In genomic region chr8:85376516-85376915, GRCm38 (mm10) we compare ENCODE assay signal across 24 mouse cellular contexts. TPM values are rescaled to one million over a fixed set of nuclear protein-coding genes. Genes with fewer than 3 reads are reported as not detected.
DNase-seq lines count a peak whose midpoint lies in the region; ATAC-seq and TF ChIP-seq lines count a peak whose summit lies in the region.
"Had no signal": no experiment of that assay in that cellular context is flagged by ENCODE, and none has a peak within 500 bp of the region (broad histone marks: within the 10 kb centered on the region; RNA-seq: fewer than 3 reads in every experiment).

No protein-coding gene starts in this region.

- DNase-seq in heart, postnatal 0 days (ENCODE audit: low spot score) = no peak
- no peak for DNase-seq in heart, adult 8-10 months (ENCODE audit: low spot score)
- no peak for DNase-seq in liver, embryonic 11.5 days (ENCODE audit: low spot score)
- no peak for DNase-seq in liver, postnatal 0 days
- no peak for DNase-seq in liver, embryonic 13.5 days
- no peak for DNase-seq in layer of hippocampus, adult 11-12 months (ENCODE audit: low spot score)
- DNase-seq in left cerebral cortex, postnatal 25 days (ENCODE audit: low spot score in 2 of 2) = no peak
- DNase-seq: adrenal gland, postnatal 14 days; cerebellum, adult 2 months; cerebellum, postnatal 25 days; gastrocnemius, postnatal 36 days; layer of hippocampus, adult 9-11 months; left cerebral cortex, postnatal 4 days; retina, postnatal 1 day; right cerebral cortex, postnatal 25 days; spleen, adult 18-20 months had no signal

- TF ChIP-seq CTCF in heart, postnatal 0 days (IDR thresholded peaks at IDR 0.05; ENCODE audit: low read depth) = no peak
- TF ChIP-seq CTCF in liver, postnatal 0 days (IDR thresholded peaks at IDR 0.05; ENCODE audit: low read depth) = no peak

- peaks cover 57% of the 10 kb centered on the region for H3K4me1 ChIP-seq in heart, postnatal 0 days (ENCODE audit: control insufficient read depth, insufficient read depth)
- peaks cover 58% of the 10 kb centered on the region for H3K4me1 ChIP-seq in liver, embryonic 11.5 days (replicated peaks; ENCODE audit: control insufficient read depth, insufficient read depth, low read length)
- H3K4me1 ChIP-seq in liver, postnatal 0 days (ENCODE audit: insufficient read depth) = peaks cover 32% of the 10 kb centered on the region
- peaks cover 92% of the 10 kb centered on the region for H3K4me1 ChIP-seq in liver, embryonic 13.5 days (replicated peaks)
- H3K4me1 ChIP-seq: forebrain, embryonic 13.5 days; hindbrain, embryonic 12.5 days; midbrain, embryonic 15.5 days; neural tube, embryonic 13.5 days had no signal

- no peak for TF ChIP-seq EP300 in heart, postnatal 0 days (IDR thresholded peaks at IDR 0.05; ENCODE audit: low read depth)
- TF ChIP-seq EP300 in liver, postnatal 0 days (IDR thresholded peaks at IDR 0.05; ENCODE audit: low read depth) = no peak

- H3K4me2 ChIP-seq in heart, postnatal 0 days (ENCODE audit: low read depth, low read length) = no peak overlapping the region
- H3K4me2 ChIP-seq in liver, embryonic 11.5 days = no peak overlapping the region
- H3K4me2 ChIP-seq in liver, postnatal 0 days (ENCODE audit: low read depth, low read length) = no peak overlapping the region
- H3K4me2 ChIP-seq in liver, embryonic 13.5 days = peak overlapping the region; percentile 41; the same call in 1 of the 2 replicates
- H3K4me2 ChIP-seq: embryonic facial prominence, embryonic 12.5 days; forebrain, embryonic 13.5 days; hindbrain, embryonic 12.5 days; limb, embryonic 15.5 days; midbrain, embryonic 15.5 days; neural tube, embryonic 13.5 days had no signal

- H3K4me3 ChIP-seq in heart, postnatal 0 days (ENCODE audit: low read depth, low read length) = no peak overlapping the region
- no peak overlapping the region for H3K4me3 ChIP-seq in liver, embryonic 11.5 days (ENCODE audit: low read depth, low read length)
- H3K4me3 ChIP-seq in liver, postnatal 0 days (ENCODE audit: low read depth, low read length) = no peak overlapping the region
- H3K4me3 ChIP-seq in liver, embryonic 13.5 days (replicated peaks) = no peak overlapping the region
- H3K4me3 ChIP-seq: embryonic facial prominence, embryonic 12.5 days; forebrain, embryonic 13.5 days; hindbrain, embryonic 12.5 days; limb, embryonic 15.5 days; midbrain, embryonic 15.5 days; neural tube, embryonic 13.5 days had no signal

- H3K36me3 ChIP-seq in heart, postnatal 0 days (replicated peaks; ENCODE audit: control insufficient read depth, insufficient read depth, low read length) = no peaks in the 10 kb centered on the region
- H3K36me3 ChIP-seq in liver, embryonic 11.5 days (ENCODE audit: control insufficient read depth, insufficient read depth, low read length) = no peaks in the 10 kb centered on the region
- no peaks in the 10 kb centered on the region for H3K36me3 ChIP-seq in liver, postnatal 0 days (replicated peaks; ENCODE audit: insufficient read depth, low read length)
- H3K36me3 ChIP-seq in liver, embryonic 13.5 days = peaks cover 25% of the 10 kb centered on the region; the same call in 1 of the 2 replicates
- H3K36me3 ChIP-seq: embryonic facial prominence, embryonic 12.5 days; hindbrain, embryonic 12.5 days; limb, embryonic 15.5 days; midbrain, embryonic 15.5 days; neural tube, embryonic 13.5 days had no signal

- H3K9ac ChIP-seq in heart, postnatal 0 days (replicated peaks; ENCODE audit: low read depth, low read length) = no peak overlapping the region
- peak overlapping the region; percentile 18; the same call in 1 of the 2 replicates for H3K9ac ChIP-seq in liver, embryonic 11.5 days (ENCODE audit: low read depth, low read length)
- H3K9ac ChIP-seq in liver, postnatal 0 days (replicated peaks) = no peak overlapping the region
- H3K9ac ChIP-seq in liver, embryonic 13.5 days = peak overlapping the region; percentile 52; the same call in 1 of the 2 replicates
- H3K9ac ChIP-seq: embryonic facial prominence, embryonic 12.5 days; forebrain, embryonic 13.5 days; hindbrain, embryonic 12.5 days; limb, embryonic 15.5 days; midbrain, embryonic 15.5 days; neural tube, embryonic 13.5 days had no signal

- H3K9me3 ChIP-seq in heart, postnatal 0 days (replicated peaks; ENCODE audit: control insufficient read depth, low read length) = no peaks in the 10 kb centered on the region
- H3K9me3 ChIP-seq in liver, embryonic 11.5 days (ENCODE audit: control insufficient read depth, low read length) = no peaks in the 10 kb centered on the region
- H3K9me3 ChIP-seq in liver, postnatal 0 days (ENCODE audit: low read length) = no peaks in the 10 kb centered on the region
- no peaks in the 10 kb centered on the region for H3K9me3 ChIP-seq in liver, embryonic 13.5 days (replicated peaks)
- H3K9me3 ChIP-seq: embryonic facial prominence, embryonic 12.5 days; forebrain, embryonic 13.5 days; hindbrain, embryonic 12.5 days; limb, embryonic 15.5 days; midbrain, embryonic 15.5 days; neural tube, embryonic 13.5 days had no signal

- H3K27me3 ChIP-seq in heart, postnatal 0 days (ENCODE audit: control insufficient read depth, insufficient read depth, low read length) = no peaks in the 10 kb centered on the region
- H3K27me3 ChIP-seq in liver, embryonic 11.5 days (replicated peaks; ENCODE audit: control insufficient read depth, insufficient read depth, low read length) = no peaks in the 10 kb centered on the region
- no peaks in the 10 kb centered on the region for H3K27me3 ChIP-seq in liver, postnatal 0 days (ENCODE audit: insufficient read depth, low read length)
- H3K27me3 ChIP-seq in liver, embryonic 13.5 days = no peaks in the 10 kb centered on the region
- H3K27me3 ChIP-seq: embryonic facial prominence, embryonic 12.5 days; forebrain, embryonic 13.5 days; hindbrain, embryonic 12.5 days; limb, embryonic 15.5 days; midbrain, embryonic 15.5 days; neural tube, embryonic 13.5 days had no signal

- WGBS in heart, postnatal 0 days = 29% methylated on average over 3 of the region's 3 CpGs
- WGBS in liver, embryonic 11.5 days = 67% methylated on average over 3 of the region's 3 CpGs
- 64% methylated on average over 3 of the region's 3 CpGs for WGBS in liver, postnatal 0 days (ENCODE audit: insufficient replicate concordance)
- 54% methylated on average over 3 of the region's 3 CpGs for WGBS in liver, embryonic 13.5 days (ENCODE audit: insufficient replicate concordance)

- intact Hi-C loops in left cerebral cortex, postnatal 25 days (cut with DNase I) = no loop called here

- peak overlapping the region; percentile 17; the same call in 1 of the 2 replicates for H3K27ac ChIP-seq in heart, postnatal 0 days (ENCODE audit: low read depth)
- H3K27ac ChIP-seq in liver, embryonic 11.5 days (ENCODE audit: low read depth, low read length) = no peak overlapping the region
- no peak overlapping the region for H3K27ac ChIP-seq in liver, postnatal 0 days (ENCODE audit: low read depth)
- H3K27ac ChIP-seq in liver, embryonic 13.5 days = peak overlapping the region; percentile 14; the same call in 1 of the 2 replicates
- H3K27ac ChIP-seq: embryonic facial prominence, embryonic 12.5 days; forebrain, embryonic 13.5 days; hindbrain, embryonic 12.5 days; limb, embryonic 15.5 days; macrophage; midbrain, embryonic 15.5 days; neural tube, embryonic 13.5 days had no signal

- no peak for ATAC-seq in heart, postnatal 0 days (ENCODE audit: insufficient read depth, low read depth)
- no peak for ATAC-seq in liver, embryonic 11.5 days (replicated peaks; ENCODE audit: low FRiP score)
- no peak for ATAC-seq in liver, postnatal 0 days
- no peak for ATAC-seq in liver, embryonic 13.5 days (ENCODE audit: low read depth)
- ATAC-seq: forebrain, embryonic 13.5 days; intestine, postnatal 0 days; midbrain, embryonic 15.5 days had no signal

RNA-seq across cellular contexts. Expression of gene Mylk3, which starts 9.6 kb away (rescaled TPM):
- 398 and 403 TPM in 2 replicates for total RNA-seq in heart, postnatal 0 days (2014; rRNA removed; ENCODE audit: low replicate concordance)
- 321 and 340 TPM in 2 replicates for polyA plus RNA-seq in heart, postnatal 0 days (2015; fragmentation: Nextera tagmentation; extraction: Ambion mirVana)
- 100 to 1,000 TPM; 470 to 539 (median 495) TPM for total RNA-seq in heart, adult 8-10 months (2022)
- 26.6 and 31.3 TPM in 2 replicates for polyA plus RNA-seq in liver, embryonic 11.5 days (2014; fragmentation: Nextera tagmentation; extraction: Ambion mirVana)
- polyA plus RNA-seq in liver, postnatal 0 days (2015; fragmentation: Nextera tagmentation; extraction: Ambion mirVana) = 21.2 and 24.2 TPM in 2 replicates
- polyA plus RNA-seq in liver, embryonic 13.5 days (2015; fragmentation: Nextera tagmentation; extraction: Ambion mirVana) = 44.7 and 45.8 TPM in 2 replicates
- total RNA-seq in left cerebral cortex, postnatal 25 days (2021) = 1 to 10 TPM; 2.2 to 2.6 TPM

RNA-seq across cellular contexts. Expression of gene 4921524J17Rik, which starts 56.1 kb away (rescaled TPM):
- 23.8 and 27.6 TPM in 2 replicates for total RNA-seq in heart, postnatal 0 days (2014; rRNA removed; ENCODE audit: low replicate concordance)
- 67.6 and 75.7 TPM in 2 replicates for polyA plus RNA-seq in heart, postnatal 0 days (2015; fragmentation: Nextera tagmentation; extraction: Ambion mirVana)
- 10 to 100 TPM; 13.9 to 17.5 (median 16.3) TPM for total RNA-seq in heart, adult 8-10 months (2022)
- polyA plus RNA-seq in liver, embryonic 11.5 days (2014; fragmentation: Nextera tagmentation; extraction: Ambion mirVana) = 38.3 TPM in 2 replicates
- polyA plus RNA-seq in liver, postnatal 0 days (2015; fragmentation: Nextera tagmentation; extraction: Ambion mirVana) = 16.5 and 17.7 TPM in 2 replicates
- polyA plus RNA-seq in liver, embryonic 13.5 days (2015; fragmentation: Nextera tagmentation; extraction: Ambion mirVana) = 21.4 and 26.1 TPM in 2 replicates
- 10 to 100 TPM; 12.9 to 13.8 TPM for total RNA-seq in left cerebral cortex, postnatal 25 days (2021)

Comparison
In these comparisons a context has a peak if more than half of its experiments do, and no peak if none do; other contexts are left out.
1. H3K27ac ChIP-seq: peak in heart, postnatal 0 days (single experiment) and liver, embryonic 13.5 days (single experiment); none in liver, embryonic 11.5 days (single experiment) and liver, postnatal 0 days (single experiment).
2. H3K9ac ChIP-seq: peak in liver, embryonic 11.5 days (single experiment) and liver, embryonic 13.5 days (single experiment); none in heart, postnatal 0 days (single experiment) and liver, postnatal 0 days (single experiment).